ENCODE assay signal across 8 mouse cellular contexts in the genomic region with DNA sequence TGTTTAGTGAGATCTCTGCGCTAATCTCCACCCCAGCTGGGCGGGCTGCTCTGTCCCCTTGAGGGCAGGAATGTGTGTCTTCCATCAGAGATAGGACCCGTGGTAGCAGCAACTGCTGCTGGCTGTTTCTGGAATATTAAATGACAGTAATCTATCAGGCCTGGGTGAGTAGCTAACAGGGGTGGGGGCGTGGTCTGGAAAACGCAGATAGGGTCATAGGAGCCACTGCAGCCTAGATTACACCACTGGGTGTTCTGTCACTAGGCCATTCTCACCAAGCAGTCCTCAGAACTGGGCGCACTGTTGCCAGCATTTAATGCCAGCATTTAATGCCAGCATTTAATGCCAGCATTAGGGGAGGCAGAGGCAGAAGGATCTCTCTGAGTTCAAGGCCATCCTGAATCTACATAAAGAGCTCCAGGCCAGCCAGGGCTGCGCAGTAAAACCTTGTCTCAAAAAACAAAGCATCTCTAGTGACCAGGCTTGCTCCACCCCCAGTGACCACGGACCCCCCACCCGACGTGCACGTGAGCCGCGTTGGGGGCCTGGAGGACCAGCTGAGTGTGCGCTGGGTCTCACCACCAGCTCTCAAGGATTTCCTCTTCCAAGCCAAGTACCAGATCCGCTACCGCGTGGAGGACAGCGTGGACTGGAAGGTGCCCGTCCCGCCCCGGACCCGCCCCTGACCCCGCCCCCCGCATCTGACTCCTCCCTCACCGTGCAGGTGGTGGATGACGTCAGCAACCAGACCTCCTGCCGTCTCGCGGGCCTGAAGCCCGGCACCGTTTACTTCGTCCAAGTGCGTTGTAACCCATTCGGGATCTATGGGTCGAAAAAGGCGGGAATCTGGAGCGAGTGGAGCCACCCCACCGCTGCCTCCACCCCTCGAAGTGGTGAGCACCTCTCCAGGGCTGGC. TPM values are rescaled to one million over a fixed set of nuclear protein-coding genes. Genes with fewer than 3 reads are reported as not detected.
DNase-seq lines count a peak whose midpoint lies in the region; ATAC-seq lines count a peak whose summit lies in the region.

No protein-coding gene starts in this region.

- no peak for DNase-seq in heart, postnatal 14 days
- DNase-seq in ZHBTc4 (ENCODE audit: low read depth, low spot score) = peak; percentile 73
- DNase-seq in liver, embryonic 13.5 days = peak; percentile 79
- peak; percentile 77 for DNase-seq in testis, postnatal 14 days (ENCODE audit: low spot score)
- no peak for DNase-seq in urinary bladder, postnatal 14 days (ENCODE audit: low spot score)
- DNase-seq in left cerebral cortex, adult 11 months (ENCODE audit: low spot score) = no peak

- H3K27ac ChIP-seq in heart, embryonic 16.5 days (ENCODE audit: low read length) = no peak overlapping the region
- H3K27ac ChIP-seq in liver, embryonic 13.5 days = peak overlapping the region; percentile 84

- intact Hi-C loops in heart, postnatal 14 days (cut with DNase I) = loop anchor here (5.0 kb wide), 3 partner anchors 33 to 158 kb away; a partner anchor contains a TSS

- H3K9ac ChIP-seq in heart, embryonic 16.5 days (ENCODE audit: low read length) = no peak overlapping the region
- peak overlapping the region; percentile 62 for H3K9ac ChIP-seq in liver, embryonic 13.5 days

- no peak for ATAC-seq in heart, embryonic 16.5 days (replicated peaks; ENCODE audit: extremely low read depth, insufficient read depth, low FRiP score)
- peak; percentile 9 to 14; a peak in 1 of 4 replicates for ATAC-seq in hematopoietic stem cell, adult 5-6 weeks (replicated peaks in 1 of 2; ENCODE audit: insufficient read depth in 1 of 2, low FRiP score in 2 of 2, low TSS enrichment in 1 of 2, low read depth in 1 of 2, poor library complexity in 2 of 2, severe bottlenecking in 2 of 2)
- peak; percentile 86 for ATAC-seq in liver, embryonic 13.5 days (ENCODE audit: low read depth)

- H3K9me3 ChIP-seq in heart, embryonic 16.5 days (replicated peaks; ENCODE audit: control insufficient read depth, low read length) = no peaks in the 10 kb centered on the region
- H3K9me3 ChIP-seq in liver, embryonic 13.5 days (replicated peaks) = no peaks in the 10 kb centered on the region

- H3K4me2 ChIP-seq in heart, embryonic 16.5 days (ENCODE audit: low read depth, low read length) = peak overlapping the region; percentile 31; the same call in 1 of the 2 replicates
- peak overlapping the region; percentile 72 for H3K4me2 ChIP-seq in liver, embryonic 13.5 days

- WGBS in heart, embryonic 16.5 days = 9% methylated on average over 39 of the region's 39 CpGs
- WGBS in liver, embryonic 13.5 days (ENCODE audit: insufficient replicate concordance) = 3% methylated on average over 39 of the region's 39 CpGs

- H3K36me3 ChIP-seq in heart, embryonic 16.5 days (ENCODE audit: control insufficient read depth, insufficient read depth) = no peaks in the 10 kb centered on the region
- peaks cover 4% of the 10 kb centered on the region; the same call in 1 of the 2 replicates for H3K36me3 ChIP-seq in liver, embryonic 13.5 days

- peaks cover 17% of the 10 kb centered on the region for H3K4me1 ChIP-seq in heart, embryonic 16.5 days (ENCODE audit: control insufficient read depth, insufficient read depth, low read length)
- peaks cover 76% of the 10 kb centered on the region for H3K4me1 ChIP-seq in liver, embryonic 13.5 days (replicated peaks)

- H3K4me3 ChIP-seq in heart, embryonic 16.5 days (ENCODE audit: low read length) = no peak overlapping the region
- peak overlapping the region; percentile 47 for H3K4me3 ChIP-seq in liver, embryonic 13.5 days (replicated peaks)

- peaks cover 65% of the 10 kb centered on the region for H3K27me3 ChIP-seq in heart, embryonic 16.5 days (ENCODE audit: control insufficient read depth, insufficient read depth, low read length)
- H3K27me3 ChIP-seq in liver, embryonic 13.5 days = peaks cover 81% of the 10 kb centered on the region

RNA-seq across cellular contexts. Expression of a gene that starts 5.9 kb away (rescaled TPM):
- 122 and 129 TPM in 2 replicates for polyA plus RNA-seq in heart, embryonic 16.5 days (2015; fragmentation: Nextera tagmentation; extraction: Ambion mirVana)
- 100 to 1,000 TPM; 105 TPM for total RNA-seq in heart, postnatal 14 days (2021)
- total RNA-seq in hematopoietic stem cell, adult 5-6 weeks (2017) = 32.8 and 38.3 TPM in 2 replicates
- polyA plus RNA-seq in liver, embryonic 13.5 days (2015; fragmentation: Nextera tagmentation; extraction: Ambion mirVana) = 81.2 and 82.3 TPM in 2 replicates

RNA-seq across cellular contexts. Expression of a gene that starts 7.7 kb away (rescaled TPM):
- polyA plus RNA-seq in heart, embryonic 16.5 days (2015; fragmentation: Nextera tagmentation; extraction: Ambion mirVana) = 3.2 and 17.8 TPM in 2 replicates
- under 1 TPM; 0.22 to 0.29 TPM for total RNA-seq in heart, postnatal 14 days (2021)
- not detected in 2 replicates for total RNA-seq in hematopoietic stem cell, adult 5-6 weeks (2017)
- 3.2 and 3.6 TPM in 2 replicates for polyA plus RNA-seq in liver, embryonic 13.5 days (2015; fragmentation: Nextera tagmentation; extraction: Ambion mirVana)

RNA-seq across cellular contexts. Expression of a gene that starts 10.0 kb away (rescaled TPM):
- polyA plus RNA-seq in heart, embryonic 16.5 days (2015; fragmentation: Nextera tagmentation; extraction: Ambion mirVana) = 691 and 770 TPM in 2 replicates
- total RNA-seq in heart, postnatal 14 days (2021) = 1,000 to 10,000 TPM; 1,458 to 1,541 TPM
- 2,498 and 4,881 TPM in 2 replicates for total RNA-seq in hematopoietic stem cell, adult 5-6 weeks (2017)
- 736 and 758 TPM in 2 replicates for polyA plus RNA-seq in liver, embryonic 13.5 days (2015; fragmentation: Nextera tagmentation; extraction: Ambion mirVana)

RNA-seq across cellular contexts. Expression of a gene that starts 13.5 kb away (rescaled TPM):
- 0.13 and 0.41 TPM in 2 replicates for polyA plus RNA-seq in heart, embryonic 16.5 days (2015; fragmentation: Nextera tagmentation; extraction: Ambion mirVana)
- total RNA-seq in heart, postnatal 14 days (2021) = not detected
- total RNA-seq in hematopoietic stem cell, adult 5-6 weeks (2017) = 0.20 TPM in 1 of 2 replicates, not detected in the other
- polyA plus RNA-seq in liver, embryonic 13.5 days (2015; fragmentation: Nextera tagmentation; extraction: Ambion mirVana) = 0.14 and 0.33 TPM in 2 replicates

RNA-seq across cellular contexts. Expression of a gene that starts 23.9 kb away (rescaled TPM):
- 9.9 and 12.4 TPM in 2 replicates for polyA plus RNA-seq in heart, embryonic 16.5 days (2015; fragmentation: Nextera tagmentation; extraction: Ambion mirVana)
- total RNA-seq in heart, postnatal 14 days (2021) = 1 to 10 TPM; 5.5 to 6.9 TPM
- total RNA-seq in hematopoietic stem cell, adult 5-6 weeks (2017) = 7.8 and 7.9 TPM in 2 replicates
- polyA plus RNA-seq in liver, embryonic 13.5 days (2015; fragmentation: Nextera tagmentation; extraction: Ambion mirVana) = 6.7 and 7.0 TPM in 2 replicates

Comparison
In these comparisons a context has a peak if more than half of its experiments do, and no peak if none do; other contexts are left out.
1. DNase-seq: peak in ZHBTc4 (single experiment), liver, embryonic 13.5 days (single experiment) and testis, postnatal 14 days (single experiment); none in heart, postnatal 14 days (0 of 2), urinary bladder, postnatal 14 days (single experiment) and left cerebral cortex, adult 11 months (single experiment).